Mouse (Mus musculus): ENCODE measurements around the gene Spata1. TPM values are rescaled to one million over a fixed set of nuclear protein-coding genes. Genes with fewer than 3 reads are reported as not detected.

Spata1 gene
- polyA plus RNA-seq (2016; fragmentation: Nextera tagmentation; extraction: Ambion mirVana), result 5.2 and 5.6 TPM in 2 replicates

DNA sequence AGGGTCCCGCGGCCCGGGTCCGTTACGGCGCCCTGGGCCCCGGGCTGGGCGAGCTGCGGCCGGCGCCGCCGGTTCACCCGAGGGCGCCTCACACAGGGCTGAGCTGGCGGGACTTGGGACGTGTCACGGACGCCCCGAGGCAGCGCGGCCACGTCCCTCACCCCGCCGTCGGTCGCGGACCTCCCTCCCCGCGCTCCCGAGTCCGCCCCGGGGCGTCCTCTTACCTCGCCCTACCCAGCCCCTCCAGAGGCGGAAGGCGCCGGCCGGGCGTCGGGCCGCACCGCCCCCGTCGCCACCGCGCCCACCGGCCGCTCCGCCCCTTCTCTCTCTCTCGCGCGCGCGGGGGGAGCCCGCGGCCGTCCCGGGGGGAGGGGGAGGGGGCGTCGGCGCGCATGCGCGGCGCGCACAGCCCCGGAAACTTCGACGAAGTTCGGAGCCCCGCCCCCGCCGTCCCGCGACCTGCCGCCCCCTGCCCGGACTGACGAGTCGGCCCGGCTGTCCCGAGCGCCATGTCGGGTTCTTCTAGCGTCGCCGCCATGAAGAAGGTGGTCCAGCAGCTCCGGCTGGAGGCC lies at the start of gene Spata1, which contains the start of gene Gng5:
TSS of gene Spata1 (minus strand) at position 323 of the 572 bp plus-strand sequence.
TSS of gene Gng5 (plus strand) at position 377 of the 572 bp plus-strand sequence.
- Histone ChIP-seq H3K4me1 (peaks cover 32% of the 10 kb centered on the region), H3K36me3 (replicated peaks) (peaks cover 29% of the 10 kb centered on the region), H3K4me3 (peak within 1 kb of the TSS; percentile 91), H3K27ac (peak within 1 kb of the TSS; percentile 98), H3K9me3 (no peaks in the 10 kb centered on the region), H3K27me3 (ENCODE audit: poor library complexity, severe bottlenecking) (no peaks in the 10 kb centered on the region)
- DNase-seq (ENCODE audit: extremely low spot score, low spot score), result peak; percentile 88
- WGBS, result under 1% methylated on average over 77 of the region's 88 CpGs

GRCm38 (mm10) chr3:146543632-146544031 lies 44.1 kb upstream of the Spata1 start:
- WGBS, result 30% methylated on average over 1 of the region's 1 CpGs
- no peaks in the 10 kb centered on the region for H3K4me1 ChIP-seq
- H3K9me3 ChIP-seq, result peaks cover 4% of the 10 kb centered on the region; the same call in 1 of the 2 replicates
- no peaks in the 10 kb centered on the region for H3K27me3 ChIP-seq (ENCODE audit: poor library complexity, severe bottlenecking)
- H3K27ac ChIP-seq, result no peak overlapping the region
- DNase-seq (ENCODE audit: extremely low spot score, low spot score), result no peak
- H3K36me3 ChIP-seq (replicated peaks), result no peaks in the 10 kb centered on the region
- no peak overlapping the region for H3K4me3 ChIP-seq

DNA sequence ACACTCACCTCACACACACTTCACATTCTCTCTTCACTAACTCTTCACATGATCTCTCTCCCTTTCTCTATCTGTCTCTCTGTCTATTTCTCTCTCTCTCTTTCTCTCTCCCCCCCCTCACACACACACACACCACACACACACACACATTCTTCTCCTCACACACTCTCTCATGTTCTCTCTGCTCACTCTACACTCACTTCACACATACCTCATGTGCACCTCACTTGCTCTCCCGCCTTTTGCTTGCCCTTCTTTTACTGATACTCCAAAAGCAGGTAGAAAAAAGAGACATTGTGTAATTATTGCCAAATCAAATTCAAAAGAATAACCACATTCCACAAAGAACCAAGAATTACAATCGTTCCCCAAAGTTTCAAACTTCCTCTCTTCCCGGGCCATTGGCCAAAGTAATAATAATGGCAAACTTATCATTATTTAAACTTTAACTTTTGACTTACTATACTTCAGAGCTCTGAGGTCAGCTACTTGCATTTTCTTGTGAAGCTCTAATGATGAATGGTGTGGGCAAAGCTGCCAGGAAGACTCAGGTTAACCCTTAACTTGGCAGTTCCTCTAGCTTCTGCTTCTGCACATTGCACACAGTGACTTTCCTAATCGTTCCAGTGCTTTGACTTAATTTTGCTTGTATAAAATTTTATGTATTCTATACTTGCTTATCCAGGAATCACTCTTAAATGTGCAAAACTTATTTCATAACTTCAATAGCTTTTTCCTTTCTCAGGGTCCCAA lies 41.1 kb upstream of the Spata1 start:
- no peaks in the 10 kb centered on the region for H3K36me3 ChIP-seq (replicated peaks)
- DNase-seq (ENCODE audit: extremely low spot score, low spot score), result no peak
- no peaks in the 10 kb centered on the region for H3K27me3 ChIP-seq (ENCODE audit: poor library complexity, severe bottlenecking)
- H3K9me3 ChIP-seq, result peaks cover 4% of the 10 kb centered on the region; the same call in 1 of the 2 replicates
- H3K27ac ChIP-seq, result no peak overlapping the region
- WGBS, result 90% methylated on average over 4 of the region's 4 CpGs
- H3K4me1 ChIP-seq, result no peaks in the 10 kb centered on the region
- H3K4me3 ChIP-seq, result no peak overlapping the region

GRCm38 (mm10) chr3:146534986-146535385 lies 35.4 kb upstream of the Spata1 start:
- Histone ChIP-seq H3K27ac (no peak overlapping the region), H3K36me3 (replicated peaks) (no peaks in the 10 kb centered on the region), H3K4me1 (no peaks in the 10 kb centered on the region), H3K9me3 (no peaks in the 10 kb centered on the region), H3K4me3 (no peak overlapping the region), H3K27me3 (ENCODE audit: poor library complexity, severe bottlenecking) (no peaks in the 10 kb centered on the region)
- WGBS, result 66% methylated on average over 6 of the region's 6 CpGs
- DNase-seq (ENCODE audit: extremely low spot score, low spot score), result no peak

DNA sequence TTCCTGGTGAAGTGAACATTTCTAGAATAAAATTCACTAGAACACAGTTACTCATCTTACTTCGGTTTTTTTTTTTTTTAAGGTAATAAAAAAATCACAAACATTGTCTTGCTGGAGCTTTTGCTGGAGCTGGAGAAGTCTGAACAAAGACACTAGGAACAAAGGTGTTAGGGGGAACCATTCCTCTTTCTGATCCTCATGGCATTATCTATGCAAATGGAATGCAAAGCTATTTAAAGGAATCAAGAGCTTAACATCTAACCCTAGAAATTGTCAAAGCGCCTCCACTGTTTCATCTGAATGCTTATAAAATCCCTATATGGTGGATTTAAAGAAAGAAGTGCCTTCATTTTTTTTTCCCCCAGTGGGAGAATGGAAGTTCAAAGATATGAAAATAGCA lies 28.8 kb upstream of the Spata1 start:
- no peaks in the 10 kb centered on the region for H3K4me1 ChIP-seq
- no peaks in the 10 kb centered on the region for H3K9me3 ChIP-seq
- H3K27ac ChIP-seq, result no peak overlapping the region
- 45% methylated on average over 2 of the region's 2 CpGs for WGBS
- H3K36me3 ChIP-seq (replicated peaks), result no peaks in the 10 kb centered on the region
- DNase-seq (ENCODE audit: extremely low spot score, low spot score), result no peak
- no peak overlapping the region for H3K4me3 ChIP-seq
- no peaks in the 10 kb centered on the region for H3K27me3 ChIP-seq (ENCODE audit: poor library complexity, severe bottlenecking)

DNA sequence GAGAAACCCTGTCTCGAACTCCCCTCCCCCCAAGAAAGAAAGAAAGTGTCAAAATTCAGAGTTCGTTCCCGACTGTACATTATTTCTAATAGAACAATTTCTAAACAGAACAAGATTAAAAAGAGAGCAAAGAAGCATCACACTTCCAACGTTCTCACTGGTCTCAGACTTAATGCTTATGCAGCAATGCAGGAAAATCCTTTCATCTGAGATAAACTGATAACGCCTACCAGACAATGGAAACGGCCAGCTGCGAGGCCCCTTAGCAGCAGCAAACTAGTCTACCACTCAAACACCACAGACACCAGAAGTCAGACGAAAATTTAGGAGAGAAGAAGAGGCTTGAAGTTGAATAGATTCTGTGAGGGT lies 22.1 kb upstream of the Spata1 start:
- Histone ChIP-seq H3K36me3 (replicated peaks) (peaks cover 27% of the 10 kb centered on the region), H3K4me3 (peak overlapping the region; percentile 78), H3K9me3 (no peaks in the 10 kb centered on the region), H3K27ac (peak overlapping the region; percentile 98), H3K27me3 (ENCODE audit: poor library complexity, severe bottlenecking) (no peaks in the 10 kb centered on the region), H3K4me1 (peaks cover 14% of the 10 kb centered on the region)
- WGBS, result 14% methylated on average over 8 of the region's 8 CpGs
- DNase-seq (ENCODE audit: extremely low spot score, low spot score), result no peak

- Histone ChIP-seq H3K4me1 (peaks cover 14% of the 10 kb centered on the region), H3K36me3 (replicated peaks) (peaks cover 32% of the 10 kb centered on the region), H3K4me3 (peak within 1 kb of the TSS; percentile 78), H3K9me3 (no peaks in the 10 kb centered on the region), H3K27ac (peak within 1 kb of the TSS; percentile 98), H3K27me3 (ENCODE audit: poor library complexity, severe bottlenecking) (no peaks in the 10 kb centered on the region)
- under 1% methylated on average over 64 of the region's 82 CpGs for WGBS
- peak; percentile 92 for DNase-seq (ENCODE audit: extremely low spot score, low spot score)
Measured at GRCm38 (mm10) chr3:146520798-146521651, 21.5 kb upstream of the Spata1 start, which contains the start of gene Rpf1. Gene Rpf1, minus strand, starts transcription at chr3:146521429.

DNA sequence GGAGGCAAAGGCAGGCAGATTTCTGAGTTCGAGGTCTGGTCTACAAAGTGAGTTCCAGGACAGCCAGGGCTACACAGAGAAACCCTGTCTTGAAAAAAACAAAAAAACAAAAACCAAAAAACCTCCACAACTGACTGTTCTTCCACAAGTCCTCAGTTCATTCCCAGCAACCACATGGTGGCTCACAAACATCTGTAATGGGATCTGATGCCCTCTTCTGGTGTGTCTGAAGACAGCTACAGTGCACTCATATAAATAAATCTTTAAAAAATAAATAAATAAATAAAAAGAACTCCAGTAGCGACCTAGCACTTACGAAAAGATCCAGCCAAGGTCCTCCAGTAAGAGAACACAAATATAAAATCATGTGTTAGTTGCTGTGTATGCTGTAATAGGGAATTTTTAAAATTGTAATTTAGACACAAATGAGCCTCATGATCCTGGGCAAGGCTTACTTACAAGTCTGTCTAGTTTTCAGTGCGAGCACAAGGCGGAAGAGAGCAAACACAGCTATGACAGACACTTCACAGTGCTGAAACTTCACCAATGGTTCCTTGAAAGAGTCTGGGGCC lies 20.8 kb upstream of the Spata1 start:
- peak overlapping the region; percentile 98 for H3K27ac ChIP-seq
- no peaks in the 10 kb centered on the region for H3K9me3 ChIP-seq
- H3K4me3 ChIP-seq, result peak overlapping the region; percentile 78
- H3K36me3 ChIP-seq (replicated peaks), result peaks cover 40% of the 10 kb centered on the region
- peaks cover 14% of the 10 kb centered on the region for H3K4me1 ChIP-seq
- DNase-seq (ENCODE audit: extremely low spot score, low spot score), result no peak
- H3K27me3 ChIP-seq (ENCODE audit: poor library complexity, severe bottlenecking), result no peaks in the 10 kb centered on the region
- 47% methylated on average over 5 of the region's 5 CpGs for WGBS

GRCm38 (mm10) chr3:146506711-146507110 lies 7.2 kb upstream of the Spata1 start:
- H3K27ac ChIP-seq, result no peak overlapping the region
- H3K4me3 ChIP-seq, result no peak overlapping the region
- no peak for DNase-seq (ENCODE audit: extremely low spot score, low spot score)
- 96% methylated on average over 7 of the region's 7 CpGs for WGBS
- H3K4me1 ChIP-seq, result peaks cover 12% of the 10 kb centered on the region
- H3K36me3 ChIP-seq (replicated peaks), result peaks cover 96% of the 10 kb centered on the region
- H3K9me3 ChIP-seq, result no peaks in the 10 kb centered on the region
- H3K27me3 ChIP-seq (ENCODE audit: poor library complexity, severe bottlenecking), result no peaks in the 10 kb centered on the region

GRCm38 (mm10) chr3:146501601-146502123 lies 2.1 kb upstream of the Spata1 start:
- H3K27me3 ChIP-seq (ENCODE audit: poor library complexity, severe bottlenecking), result no peaks in the 10 kb centered on the region
- H3K4me1 ChIP-seq, result peaks cover 32% of the 10 kb centered on the region
- H3K9me3 ChIP-seq, result no peaks in the 10 kb centered on the region
- H3K4me3 ChIP-seq, result peak overlapping the region; percentile 91
- peak overlapping the region; percentile 98; the same call in 1 of the 2 replicates for H3K27ac ChIP-seq
- WGBS, result 80% methylated on average over 5 of the region's 5 CpGs
- peaks cover 50% of the 10 kb centered on the region for H3K36me3 ChIP-seq (replicated peaks)
- DNase-seq (ENCODE audit: extremely low spot score, low spot score), result no peak

- no peak for DNase-seq (ENCODE audit: extremely low spot score, low spot score)
- Histone ChIP-seq H3K9me3 (no peaks in the 10 kb centered on the region), H3K27ac (peak overlapping the region; percentile 98), H3K36me3 (replicated peaks) (peaks cover 41% of the 10 kb centered on the region), H3K27me3 (ENCODE audit: poor library complexity, severe bottlenecking) (no peaks in the 10 kb centered on the region), H3K4me3 (peak overlapping the region; percentile 91), H3K4me1 (peaks cover 32% of the 10 kb centered on the region)
- 27% methylated on average over 5 of the region's 5 CpGs for WGBS
Measured at GRCm38 (mm10) chr3:146500810-146501201, 1.3 kb upstream of the Spata1 start.

Data from forebrain, embryonic 10.5 days (tissue).